Mouse (Mus musculus): ENCODE results near the gene Hspbap1.

Hspbap1 gene

GRCm38 (mm10) chr16:35769878-35770657 lies at the start of gene Hspbap1:
Gene Hspbap1 (plus strand): TSS chr16:35770375.
- DNase-seq (ENCODE audit: low spot score), result peak; percentile 51

GRCm38 (mm10) chr16:35724561-35724960 lies 45.6 kb upstream of the Hspbap1 start:
- no peak for DNase-seq (ENCODE audit: low spot score)

DNA sequence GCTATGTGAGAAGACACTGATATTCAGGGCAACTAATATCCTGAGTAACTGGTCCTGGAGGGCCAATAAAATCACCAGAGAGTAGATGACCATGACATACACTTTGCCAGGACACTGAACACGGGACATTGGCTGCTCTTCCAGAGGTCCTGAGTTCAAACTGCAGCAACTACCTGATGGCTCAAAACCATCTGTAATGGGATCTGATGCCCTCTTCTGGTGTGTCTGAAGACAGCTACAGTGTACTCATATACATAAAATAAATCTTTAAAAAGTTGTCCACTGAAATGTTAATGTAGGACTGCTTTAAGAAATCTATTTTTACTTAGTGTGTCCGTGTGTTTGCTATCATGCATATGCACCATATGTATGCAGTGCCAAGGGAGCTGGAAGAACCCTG lies 43.6 kb upstream of the Hspbap1 start:
- no peak for DNase-seq (ENCODE audit: low spot score)

DNA sequence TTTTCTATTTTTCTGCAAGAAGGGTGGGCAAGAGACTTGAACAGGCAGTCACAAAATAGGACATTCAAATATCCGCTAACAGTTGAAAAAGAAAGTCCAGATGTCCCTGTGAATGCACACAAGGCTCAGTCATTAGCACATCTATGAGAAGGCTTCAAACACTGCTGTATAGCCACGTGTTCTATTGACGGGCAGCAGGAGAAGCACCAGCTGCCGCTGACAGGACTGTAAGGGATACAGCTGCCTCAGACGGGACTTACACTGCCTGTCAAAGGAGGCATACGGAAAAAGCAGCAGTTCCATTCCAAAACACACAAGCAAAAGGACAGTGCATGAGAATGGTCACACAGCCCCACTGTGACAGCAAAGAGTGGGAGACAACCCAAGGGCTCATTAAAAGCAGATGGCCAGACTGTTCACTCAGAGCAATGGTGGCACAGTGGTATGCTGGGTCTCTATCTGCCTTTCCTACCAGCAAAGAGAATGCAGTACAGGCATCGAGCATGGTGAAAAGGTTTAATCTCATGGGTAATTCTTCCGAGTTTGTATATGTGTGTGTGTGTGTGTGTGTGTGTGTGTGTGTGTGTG lies 40.9 kb upstream of the Hspbap1 start:
- no peak for DNase-seq (ENCODE audit: low spot score)

GRCm38 (mm10) chr16:35732096-35732495 lies 38.1 kb upstream of the Hspbap1 start:
- no peak for DNase-seq (ENCODE audit: low spot score)

GRCm38 (mm10) chr16:35734038-35734437 lies 36.1 kb upstream of the Hspbap1 start:
- DNase-seq (ENCODE audit: low spot score), result no peak

DNA sequence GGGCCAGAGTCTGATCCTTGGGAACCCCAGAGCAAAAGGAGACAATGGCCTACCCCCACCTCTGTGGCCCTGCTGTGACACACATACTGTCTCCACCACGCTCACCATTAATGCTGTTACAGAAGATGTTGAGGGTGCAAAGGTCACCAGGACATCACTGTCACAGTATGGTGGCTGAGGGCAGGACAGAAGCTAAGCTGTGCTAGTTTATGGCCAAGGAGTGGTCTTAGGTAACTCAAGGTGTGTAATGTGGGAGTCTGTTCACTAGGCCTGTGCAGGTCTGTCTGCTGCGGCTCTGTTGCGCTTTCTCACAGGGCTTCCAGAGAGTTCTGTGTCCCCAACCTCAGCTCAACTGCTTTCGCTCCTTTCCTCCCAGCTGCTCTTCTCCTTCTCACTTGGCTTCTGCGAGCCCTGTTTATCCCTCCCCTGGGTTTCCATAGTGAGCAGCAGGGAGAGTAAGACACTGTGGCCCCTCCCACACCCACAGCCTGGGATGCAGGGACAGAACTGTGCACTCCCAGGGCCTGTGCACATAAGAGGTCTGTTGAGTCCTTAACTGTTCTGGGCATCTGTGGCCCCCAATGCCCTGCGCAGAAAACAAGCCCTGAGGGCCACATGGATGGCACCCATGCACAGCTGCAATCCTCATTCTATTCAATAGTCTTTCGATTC lies 31.9 kb upstream of the Hspbap1 start:
- DNase-seq (ENCODE audit: low spot score), result no peak

DNA sequence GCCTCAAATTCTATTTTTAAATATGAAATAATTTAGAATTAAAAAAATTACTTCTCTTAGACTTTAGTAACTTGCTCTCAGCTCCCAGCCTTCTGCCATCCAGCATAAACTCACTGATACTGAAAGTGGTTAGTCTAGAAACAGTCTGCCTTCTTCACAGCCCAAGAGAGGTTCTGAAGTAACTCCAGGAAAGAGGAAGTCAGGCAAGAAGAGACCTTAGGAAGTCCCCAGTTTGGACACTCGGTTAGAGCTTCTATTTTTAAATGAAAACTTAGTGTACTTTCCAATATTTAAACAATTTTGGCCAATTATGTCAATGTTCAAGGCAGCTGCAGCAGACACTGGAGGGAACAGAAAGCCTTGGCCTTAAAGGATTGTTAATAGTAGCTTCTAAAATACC lies 30.6 kb upstream of the Hspbap1 start:
- no peak for DNase-seq (ENCODE audit: low spot score)

DNA sequence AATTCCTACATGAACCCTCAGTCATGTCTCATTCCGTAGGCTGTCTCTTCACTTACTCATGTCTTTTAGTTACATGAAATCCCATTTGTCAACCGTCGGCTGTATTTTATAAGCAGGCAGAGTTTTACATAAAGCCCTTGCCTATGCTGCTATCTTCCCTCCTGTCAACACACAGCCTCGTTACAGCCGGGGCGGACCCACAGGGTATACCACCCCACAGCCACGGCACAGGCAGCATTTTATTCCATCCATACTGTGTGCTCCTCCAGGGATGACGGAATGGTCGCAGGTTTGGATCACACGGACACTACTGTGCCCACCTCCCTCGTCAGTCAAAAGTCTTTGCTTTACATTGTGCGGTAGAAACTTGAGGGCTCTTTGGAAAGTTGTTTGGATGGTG lies 29.8 kb upstream of the Hspbap1 start:
- no peak for DNase-seq (ENCODE audit: low spot score)

DNA sequence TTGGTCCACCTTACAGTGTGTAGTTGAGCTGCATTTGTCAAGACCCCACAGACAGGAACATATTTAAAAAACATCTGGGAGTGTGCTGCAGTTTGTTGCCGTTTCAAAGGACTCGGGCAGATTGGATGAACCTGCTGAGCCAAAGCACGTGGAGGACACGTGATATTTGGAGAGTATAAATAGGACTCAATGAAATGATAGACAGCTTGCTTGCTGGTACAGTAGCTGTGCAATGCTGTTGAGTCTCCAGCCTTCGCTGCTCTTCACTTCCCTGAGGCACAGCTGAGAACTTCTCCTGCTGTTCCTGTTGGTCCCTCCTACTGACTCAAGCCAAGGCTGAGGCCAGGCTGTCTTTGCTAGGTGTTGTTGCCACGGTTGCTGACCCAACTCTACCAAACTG lies 29.2 kb upstream of the Hspbap1 start:
- no peak for DNase-seq (ENCODE audit: low spot score)

DNA sequence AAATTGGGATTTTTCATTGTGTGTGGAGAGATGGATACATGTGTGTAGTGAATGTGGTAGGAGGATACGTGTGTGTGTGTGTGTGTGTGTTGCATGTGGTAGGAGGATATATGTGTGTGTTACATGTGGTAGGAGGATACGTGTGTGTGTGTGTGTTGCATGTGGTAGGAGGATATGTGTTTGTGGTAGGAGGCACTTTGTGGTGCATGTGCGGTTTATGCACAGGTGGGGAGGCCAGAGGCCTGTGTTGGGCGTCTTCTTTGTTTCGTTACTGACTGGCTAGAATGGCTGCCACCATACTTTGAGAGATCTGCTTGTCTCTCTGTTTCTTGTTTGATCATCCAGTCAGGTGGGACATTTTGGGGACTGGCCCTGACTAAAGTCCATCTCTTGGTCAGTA lies 28.6 kb upstream of the Hspbap1 start:
- no peak for DNase-seq (ENCODE audit: low spot score)

- no peak for DNase-seq (ENCODE audit: low spot score)
Measured at GRCm38 (mm10) chr16:35742251-35742937, 27.8 kb upstream of the Hspbap1 start.

- DNase-seq (ENCODE audit: low spot score), result no peak
Measured at GRCm38 (mm10) chr16:35747417-35748236, 22.5 kb upstream of the Hspbap1 start.

DNA sequence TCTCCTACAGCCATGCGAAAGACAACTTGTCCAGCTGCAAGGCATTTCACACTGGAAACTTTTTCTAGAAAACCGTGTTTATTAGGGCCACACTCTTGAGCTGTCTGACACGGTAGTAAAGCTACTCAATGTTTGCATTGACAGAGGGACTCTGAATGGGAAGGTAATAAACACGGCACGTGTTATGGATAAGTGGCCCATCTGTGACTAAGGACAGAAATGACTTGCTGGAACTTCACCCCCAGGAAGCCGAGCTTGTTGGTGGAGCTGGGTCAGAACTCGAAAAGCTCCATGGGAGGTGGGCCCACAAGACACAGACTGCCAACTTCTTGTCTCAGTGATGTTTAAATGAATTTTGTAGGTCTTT lies 22.0 kb upstream of the Hspbap1 start:
- DNase-seq (ENCODE audit: low spot score), result no peak

DNA sequence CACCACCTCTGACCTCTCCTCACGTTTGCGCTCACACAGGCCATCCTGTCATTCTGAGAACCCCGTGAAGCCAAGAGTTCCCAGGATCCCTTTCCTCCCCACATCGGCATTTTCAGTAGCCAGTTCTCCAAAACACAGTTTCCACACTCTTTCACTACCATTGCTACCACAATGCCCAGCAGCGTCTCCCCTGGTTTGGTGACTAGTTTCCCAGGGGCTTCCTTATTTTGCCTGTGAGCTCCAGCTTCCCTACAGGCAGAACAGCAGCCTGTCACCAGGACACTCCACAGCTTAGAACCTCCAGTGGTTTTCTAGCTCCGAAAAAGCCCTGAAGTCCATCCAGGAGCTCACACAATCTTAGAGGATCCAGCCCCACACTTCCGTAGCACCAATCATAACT lies 20.8 kb upstream of the Hspbap1 start:
- DNase-seq (ENCODE audit: low spot score), result no peak

- DNase-seq (ENCODE audit: low spot score), result no peak
Measured at GRCm38 (mm10) chr16:35751841-35752240, 18.3 kb upstream of the Hspbap1 start.

DNA sequence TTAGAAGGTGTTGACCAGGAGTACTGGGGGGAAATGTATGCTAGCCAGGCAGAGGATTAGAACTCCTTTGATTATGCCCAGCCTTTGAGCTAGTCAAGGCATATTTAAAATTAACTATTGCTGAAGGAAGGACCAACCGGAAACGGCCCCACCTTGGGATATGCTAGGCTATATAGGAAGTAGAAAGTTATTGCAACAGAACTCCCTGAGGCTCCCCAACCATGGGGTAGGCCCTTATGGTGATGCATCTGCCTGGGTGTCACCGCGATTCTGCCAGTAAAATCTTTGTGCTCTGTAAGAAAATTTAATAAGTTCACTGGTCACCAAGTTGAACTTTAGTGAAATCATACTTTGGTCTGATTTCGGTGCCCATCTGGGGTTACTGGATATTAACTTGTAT lies 16.2 kb upstream of the Hspbap1 start:
- DNase-seq (ENCODE audit: low spot score), result no peak

GRCm38 (mm10) chr16:35755502-35756334 lies 14.5 kb upstream of the Hspbap1 start:
- DNase-seq (ENCODE audit: low spot score), result no peak

- DNase-seq (ENCODE audit: low spot score), result no peak
Measured at GRCm38 (mm10) chr16:35756697-35757096, 13.5 kb upstream of the Hspbap1 start.

DNA sequence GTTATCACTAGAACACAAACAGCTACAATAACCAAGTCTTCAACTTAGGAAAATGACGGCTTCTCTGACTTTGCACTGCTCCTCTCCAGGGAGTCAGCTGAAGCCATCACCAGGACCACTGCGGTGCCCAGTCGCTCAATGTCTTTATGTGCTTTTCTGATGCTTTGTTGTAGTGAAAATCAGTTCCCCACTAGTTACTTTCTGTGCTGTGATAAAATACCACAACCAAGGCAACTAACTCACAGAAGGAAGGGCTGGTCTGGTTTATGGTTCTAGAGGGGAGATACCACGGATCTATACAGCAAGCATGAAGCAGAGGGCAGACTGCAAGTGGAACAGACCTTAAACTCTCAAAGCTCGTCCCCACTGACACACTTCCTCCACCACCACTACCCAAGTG lies 10.8 kb upstream of the Hspbap1 start:
- DNase-seq (ENCODE audit: low spot score), result no peak
